Mouse (Mus musculus): Measurements from ENCODE around the gene Tcp11x2. TPM values are rescaled to one million over a fixed set of nuclear protein-coding genes. Genes with fewer than 3 reads are reported as not detected.

Gene Tcp11x2
- polyA plus RNA-seq, 1 experiment, result not detected

DNA sequence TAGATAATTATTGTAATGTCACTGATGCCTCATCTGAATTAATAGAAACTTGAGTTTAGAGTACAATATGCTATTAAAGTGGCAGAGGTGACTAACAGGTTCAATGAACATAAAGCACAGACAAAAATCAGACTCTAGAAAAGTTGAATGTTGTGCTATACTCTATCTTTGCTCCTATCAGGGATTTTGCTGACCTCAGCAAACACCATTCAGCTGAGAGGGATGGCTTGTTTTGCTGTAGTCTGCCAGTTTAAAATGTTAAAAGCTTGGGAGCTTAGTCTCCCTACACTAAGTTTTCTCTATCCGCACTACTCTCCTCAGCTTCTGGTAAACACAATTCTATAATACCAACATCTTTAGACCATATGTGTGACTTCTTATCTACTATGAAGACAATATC is 9.5 kb upstream of the Tcp11x2 start:
- Histone ChIP-seq H3K27me3 (replicated peaks; ENCODE audit: control insufficient read depth, insufficient read depth, low read length) (no peaks in the 10 kb centered on the region), H3K4me3 (ENCODE audit: insufficient read depth, low read depth, low read length) (no peak overlapping the region), H3K4me1 (ENCODE audit: control insufficient read depth, insufficient read depth, low read length) (no peaks in the 10 kb centered on the region), H3K36me3 (ENCODE audit: control insufficient read depth, insufficient read depth, low read length) (no peaks in the 10 kb centered on the region), H3K27ac (ENCODE audit: insufficient read depth, low read depth, low read length) (no peak overlapping the region)
- WGBS, result 88% methylated on average over 1 of the region's 1 CpGs
- DNase-seq, result no peak
- TF ChIP-seq CTCF (conservative IDR thresholded peaks at IDR 0.05; ENCODE audit: insufficient read depth, insufficient read length, low read depth, low read length) (no peak), POLR2A (IDR thresholded peaks at IDR 0.05; ENCODE audit: low read depth, low read length) (no peak)

DNA sequence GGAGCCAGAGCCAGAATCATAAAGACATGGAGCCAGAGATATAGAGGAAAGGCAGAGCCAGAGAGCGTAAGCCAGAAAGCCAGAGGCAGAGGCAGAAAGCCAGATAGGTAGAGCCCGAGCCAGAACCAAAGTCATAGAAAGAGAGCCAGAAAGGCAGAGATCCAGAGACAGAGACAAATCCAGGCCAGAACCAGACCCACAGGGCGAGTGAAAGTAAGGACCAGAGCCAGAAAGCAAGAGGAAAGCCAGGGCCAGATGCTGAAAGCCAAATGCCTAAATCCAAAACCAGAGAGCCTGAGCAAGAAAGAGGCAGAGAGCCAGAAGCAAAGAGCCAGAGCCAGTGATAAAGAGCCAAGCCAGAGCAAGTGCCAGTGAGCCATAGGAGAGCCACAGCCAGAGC is 5.8 kb downstream of the Tcp11x2 start:
- DNase-seq, result no peak
- no peaks in the 10 kb centered on the region for H3K36me3 ChIP-seq (ENCODE audit: control insufficient read depth, insufficient read depth, low read length)
- H3K27me3 ChIP-seq (replicated peaks; ENCODE audit: control insufficient read depth, insufficient read depth, low read length), result no peaks in the 10 kb centered on the region
- H3K4me3 ChIP-seq (ENCODE audit: insufficient read depth, low read depth, low read length), result no peak overlapping the region
- no peaks in the 10 kb centered on the region for H3K4me1 ChIP-seq (ENCODE audit: control insufficient read depth, insufficient read depth, low read length)
- 73% methylated on average over 3 of the region's 3 CpGs for WGBS
- TF ChIP-seq CTCF (conservative IDR thresholded peaks at IDR 0.05; ENCODE audit: insufficient read depth, insufficient read length, low read depth, low read length) (no peak), POLR2A (IDR thresholded peaks at IDR 0.05; ENCODE audit: low read depth, low read length) (no peak)
- H3K27ac ChIP-seq (ENCODE audit: insufficient read depth, low read depth, low read length), result no peak overlapping the region

DNA sequence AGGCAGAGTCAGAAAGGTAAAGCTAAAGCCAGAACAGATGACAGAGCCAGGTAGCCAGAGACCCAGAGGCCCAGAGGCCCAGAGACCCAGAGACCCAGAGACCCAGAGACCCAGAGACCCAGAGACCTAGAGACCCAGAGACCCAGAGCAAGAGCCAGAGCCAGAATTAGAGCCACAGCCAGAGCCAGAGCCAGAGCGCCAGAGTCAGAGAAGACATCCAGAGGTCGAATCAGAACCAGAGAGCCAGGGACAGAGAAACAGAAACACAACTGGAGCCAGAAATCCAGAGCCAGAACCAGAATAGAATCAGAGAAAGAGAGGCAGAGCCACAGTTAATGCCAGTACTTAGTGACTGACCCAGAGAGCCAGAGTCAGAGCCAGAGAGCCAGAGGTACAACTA is 11.7 kb downstream of the Tcp11x2 start:
- 77% methylated on average over 2 of the region's 2 CpGs for WGBS
- no peak for DNase-seq
- no peak for TF ChIP-seq CTCF (conservative IDR thresholded peaks at IDR 0.05; ENCODE audit: insufficient read depth, insufficient read length, low read depth, low read length)
- no peak for TF ChIP-seq POLR2A (IDR thresholded peaks at IDR 0.05; ENCODE audit: low read depth, low read length)

DNA sequence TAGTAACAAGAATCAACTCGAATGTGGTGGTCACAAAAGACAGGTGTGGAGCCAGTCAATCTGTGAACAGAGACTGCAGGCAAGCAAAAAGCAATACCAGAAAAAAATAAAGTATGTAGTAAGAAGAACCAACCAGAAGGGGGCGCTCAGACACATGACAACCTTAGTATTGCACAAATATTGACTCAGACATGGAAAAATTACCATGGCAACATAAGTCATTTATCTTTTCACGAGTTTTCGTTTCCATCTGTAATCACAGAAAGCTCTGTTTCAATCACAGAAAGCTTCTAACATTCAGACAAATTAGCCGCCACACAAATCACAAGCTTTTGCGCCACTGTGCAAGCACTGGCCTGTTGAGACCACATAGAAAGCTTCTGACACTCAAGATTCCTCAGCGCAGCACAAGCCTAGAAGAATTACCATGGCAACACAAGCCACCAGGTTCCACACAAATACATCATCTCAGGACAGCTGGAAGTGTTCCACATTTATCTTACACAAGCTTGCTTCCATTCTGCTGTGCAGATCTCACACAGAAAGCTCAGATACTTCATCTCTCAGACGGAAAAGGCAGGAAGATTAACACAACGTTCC is 41.3 kb downstream of the Tcp11x2 start:
- peak; percentile 19 for DNase-seq
- Histone ChIP-seq H3K27ac (ENCODE audit: insufficient read depth, low read depth, low read length) (no peak overlapping the region), H3K4me1 (ENCODE audit: control insufficient read depth, insufficient read depth, low read length) (no peaks in the 10 kb centered on the region), H3K27me3 (replicated peaks; ENCODE audit: control insufficient read depth, insufficient read depth, low read length) (no peaks in the 10 kb centered on the region), H3K36me3 (ENCODE audit: control insufficient read depth, insufficient read depth, low read length) (no peaks in the 10 kb centered on the region), H3K4me3 (ENCODE audit: insufficient read depth, low read depth, low read length) (no peak overlapping the region)
- 33% methylated on average over 9 of the region's 9 CpGs for WGBS
- TF ChIP-seq CTCF (conservative IDR thresholded peaks at IDR 0.05; ENCODE audit: insufficient read depth, insufficient read length, low read depth, low read length) (no peak), POLR2A (IDR thresholded peaks at IDR 0.05; ENCODE audit: low read depth, low read length) (no peak)

More for the DNA sequence above, 11.7 kb downstream of the Tcp11x2 start:
- no peak overlapping the region for H3K4me3 ChIP-seq (ENCODE audit: insufficient read depth, low read depth, low read length)
- H3K36me3 ChIP-seq (ENCODE audit: control insufficient read depth, insufficient read depth, low read length), result no peaks in the 10 kb centered on the region
- H3K27me3 ChIP-seq (replicated peaks; ENCODE audit: control insufficient read depth, insufficient read depth, low read length), result no peaks in the 10 kb centered on the region
- no peaks in the 10 kb centered on the region for H3K4me1 ChIP-seq (ENCODE audit: control insufficient read depth, insufficient read depth, low read length)
- no peak overlapping the region for H3K27ac ChIP-seq (ENCODE audit: insufficient read depth, low read depth, low read length)

DNA sequence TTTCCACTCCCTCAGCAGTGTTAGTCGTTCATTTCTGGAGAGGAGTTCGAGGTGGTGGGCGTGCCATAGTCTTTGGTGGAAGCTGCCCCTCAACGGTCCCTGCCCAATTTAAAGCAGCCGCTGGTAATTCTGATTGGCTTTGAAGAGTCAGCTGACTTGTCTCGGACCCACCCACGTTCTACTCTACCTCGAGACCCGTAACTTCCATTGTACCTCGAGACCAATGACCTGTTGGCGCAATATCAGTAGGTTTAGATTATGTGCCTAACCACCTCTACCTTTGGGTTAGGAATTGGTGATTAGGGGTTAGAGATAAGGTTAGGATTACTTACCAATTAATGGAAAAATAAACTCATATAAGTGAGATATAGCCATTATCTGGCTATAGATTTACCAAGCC is 66.0 kb downstream of the Tcp11x2 start, which contains the start of gene Prame:
Gene Prame (minus strand): TSS at position 101 of the 400 bp plus-strand sequence.
- Histone ChIP-seq H3K27ac (ENCODE audit: insufficient read depth, low read depth, low read length) (no peak within 1 kb of the TSS), H3K4me1 (ENCODE audit: control insufficient read depth, insufficient read depth, low read length) (no peaks in the 10 kb centered on the region), H3K36me3 (ENCODE audit: control insufficient read depth, insufficient read depth, low read length) (no peaks in the 10 kb centered on the region), H3K27me3 (replicated peaks; ENCODE audit: control insufficient read depth, insufficient read depth, low read length) (no peaks in the 10 kb centered on the region), H3K4me3 (ENCODE audit: insufficient read depth, low read depth, low read length) (no peak within 1 kb of the TSS)
- no peak for TF ChIP-seq POLR2A (IDR thresholded peaks at IDR 0.05; ENCODE audit: low read depth, low read length)
- TF ChIP-seq CTCF (conservative IDR thresholded peaks at IDR 0.05; ENCODE audit: insufficient read depth, insufficient read length, low read depth, low read length), result no peak
- no peak for DNase-seq
- WGBS, result 89% methylated on average over 11 of the region's 11 CpGs

Other genes with a start within 250 kb of the Tcp11x2 start
- not detected in 2 replicates for gene AV320801, start 199.2 kb downstream of the Tcp11x2 start, polyA plus RNA-seq (2012; rRNA removed)
- gene Nxf7, start 95.0 kb downstream of the Tcp11x2 start, polyA plus RNA-seq (2012; rRNA removed), result not detected in 2 replicates
- gene Prame, start 66.1 kb downstream of the Tcp11x2 start, polyA plus RNA-seq (2012; rRNA removed), result not detected in 2 replicates
- not detected in 2 replicates for gene Tmsb15a, start 31.5 kb upstream of the Tcp11x2 start, polyA plus RNA-seq (2012; rRNA removed)
- gene Armcx5, start 48.9 kb upstream of the Tcp11x2 start, polyA plus RNA-seq (2012; rRNA removed), result 0.98 and 1.3 TPM in 2 replicates
- gene Gprasp1, start 48.9 kb upstream of the Tcp11x2 start, polyA plus RNA-seq (2012; rRNA removed), result 11.5 and 11.7 TPM in 2 replicates
- gene Bhlhb9, start 103.8 kb upstream of the Tcp11x2 start, polyA plus RNA-seq (2012; rRNA removed), result 2.2 and 3.3 TPM in 2 replicates
- 1.3 and 1.7 TPM in 2 replicates for gene Gprasp2, start 145.2 kb upstream of the Tcp11x2 start, polyA plus RNA-seq (2012; rRNA removed)